Mouse (Mus musculus) cerebellum, adult 9-11 months (tissue): ENCODE results near the gene Brinp1.
A peak's percentile ranks its signal among the peaks of the same experiment; 100 is the strongest.

Source experiments
- DNase-seq: peaks from one replicate; pipeline ENCODE4 v3.0.0; 2022

Brinp1 gene

GRCm38 (mm10) chr4:68806502-68806901, 147.7 kb downstream of the Brinp1 start:
- peak; percentile 25 for DNase-seq

GRCm38 (mm10) chr4:68801923-68802855, 152.0 kb downstream of the Brinp1 start:
- no peak for DNase-seq

GRCm38 (mm10) chr4:68790003-68790402, 164.2 kb downstream of the Brinp1 start:
- no peak for DNase-seq

- DNase-seq = no peak
Observed at GRCm38 (mm10) chr4:68788477-68788999, 165.7 kb downstream of the Brinp1 start.

- no peak for DNase-seq
Observed at GRCm38 (mm10) chr4:68787642-68788041, 166.6 kb downstream of the Brinp1 start.

GRCm38 (mm10) chr4:68768256-68768655, 185.9 kb downstream of the Brinp1 start:
- peak; percentile 89 for DNase-seq

GRCm38 (mm10) chr4:68767393-68767792, 186.8 kb downstream of the Brinp1 start:
- peak; percentile 17 for DNase-seq

- DNase-seq = no peak
Observed at GRCm38 (mm10) chr4:68765772-68766573, 188.2 kb downstream of the Brinp1 start.

GRCm38 (mm10) chr4:68764937-68765336, 189.3 kb downstream of the Brinp1 start:
- DNase-seq = no peak

- no peak for DNase-seq
Observed at GRCm38 (mm10) chr4:68720983-68721382, 233.2 kb downstream of the Brinp1 start.
